Mouse (Mus musculus): ENCODE data around the gene Myo16. TPM values are rescaled to one million over a fixed set of nuclear protein-coding genes. Genes with fewer than 3 reads are reported as not detected.

Myo16 gene
- polyA plus RNA-seq, 1 experiment from 2014 or later, result 0.01 TPM

DNA sequence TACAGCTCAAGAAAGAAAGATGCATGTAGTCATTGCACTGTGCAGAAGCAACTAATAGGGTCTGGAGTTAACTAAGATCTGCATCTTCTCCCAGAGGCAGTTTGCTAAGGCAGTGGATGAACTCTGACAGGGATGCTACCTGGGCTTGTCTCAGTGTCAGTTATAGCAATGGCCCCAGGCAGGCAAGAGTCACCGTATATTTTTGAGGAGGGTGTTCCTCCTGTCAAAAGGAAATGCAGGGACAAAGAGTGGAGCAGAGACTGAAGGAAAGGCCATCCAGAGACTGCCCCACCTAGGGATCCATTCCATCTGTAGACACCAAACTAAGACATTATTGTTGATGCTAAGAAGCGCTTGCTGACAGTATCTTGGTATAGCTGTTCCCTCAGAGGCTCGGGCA lies 7.4 kb downstream of the Myo16 start:
- 77% methylated on average over 3 of the region's 3 CpGs for WGBS (ENCODE audit: insufficient replicate concordance)
- ATAC-seq, result no peak
- no peaks in the 10 kb centered on the region for H3K36me3 ChIP-seq (replicated peaks; ENCODE audit: insufficient read depth, low read length)

GRCm38 (mm10) chr8:10164959-10165358 lies 11.2 kb downstream of the Myo16 start:
- DNase-seq, result no peak

More for the DNA sequence above, 7.4 kb downstream of the Myo16 start:
- H3K27ac ChIP-seq (ENCODE audit: low read depth), result no peak overlapping the region
- H3K27me3 ChIP-seq (ENCODE audit: insufficient read depth, low read length), result no peaks in the 10 kb centered on the region
- H3K4me3 ChIP-seq (ENCODE audit: low read depth, low read length), result no peak overlapping the region
- DNase-seq, result no peak
- H3K9ac ChIP-seq (replicated peaks), result no peak overlapping the region
- H3K4me2 ChIP-seq (ENCODE audit: low read depth, low read length), result no peak overlapping the region
- H3K9me3 ChIP-seq (ENCODE audit: low read length), result no peaks in the 10 kb centered on the region
- TF ChIP-seq CTCF (IDR thresholded peaks at IDR 0.05; ENCODE audit: low read depth) (no peak), EP300 (IDR thresholded peaks at IDR 0.05; ENCODE audit: low read depth) (no peak)
- H3K4me1 ChIP-seq (ENCODE audit: insufficient read depth), result no peaks in the 10 kb centered on the region

GRCm38 (mm10) chr8:10168326-10168725 lies 14.6 kb downstream of the Myo16 start:
- Histone ChIP-seq H3K4me1 (ENCODE audit: insufficient read depth) (no peaks in the 10 kb centered on the region), H3K4me3 (ENCODE audit: low read depth, low read length) (no peak overlapping the region), H3K36me3 (replicated peaks; ENCODE audit: insufficient read depth, low read length) (no peaks in the 10 kb centered on the region), H3K9me3 (ENCODE audit: low read length) (no peaks in the 10 kb centered on the region), H3K4me2 (ENCODE audit: low read depth, low read length) (no peak overlapping the region), H3K9ac (replicated peaks) (no peak overlapping the region), H3K27ac (ENCODE audit: low read depth) (no peak overlapping the region), H3K27me3 (ENCODE audit: insufficient read depth, low read length) (no peaks in the 10 kb centered on the region)
- DNase-seq (no peak), ATAC-seq (no peak)
- TF ChIP-seq EP300 (IDR thresholded peaks at IDR 0.05; ENCODE audit: low read depth) (no peak), CTCF (IDR thresholded peaks at IDR 0.05; ENCODE audit: low read depth) (no peak)
- WGBS (ENCODE audit: insufficient replicate concordance), result 66% methylated on average over 4 of the region's 4 CpGs

More at GRCm38 (mm10) chr8:10164959-10165358, 11.2 kb downstream of the Myo16 start:
- H3K4me1 ChIP-seq (ENCODE audit: insufficient read depth), result no peaks in the 10 kb centered on the region
- H3K27me3 ChIP-seq (ENCODE audit: insufficient read depth, low read length), result no peaks in the 10 kb centered on the region
- H3K36me3 ChIP-seq (replicated peaks; ENCODE audit: insufficient read depth, low read length), result no peaks in the 10 kb centered on the region
- H3K4me3 ChIP-seq (ENCODE audit: low read depth, low read length), result no peak overlapping the region
- no peak overlapping the region for H3K27ac ChIP-seq (ENCODE audit: low read depth)
- no peak overlapping the region for H3K4me2 ChIP-seq (ENCODE audit: low read depth, low read length)
- no peaks in the 10 kb centered on the region for H3K9me3 ChIP-seq (ENCODE audit: low read length)
- H3K9ac ChIP-seq (replicated peaks), result no peak overlapping the region
- TF ChIP-seq EP300 (IDR thresholded peaks at IDR 0.05; ENCODE audit: low read depth) (no peak), CTCF (IDR thresholded peaks at IDR 0.05; ENCODE audit: low read depth) (no peak)
- 53% methylated on average over 2 of the region's 2 CpGs for WGBS (ENCODE audit: insufficient replicate concordance)
- ATAC-seq, result no peak

DNA sequence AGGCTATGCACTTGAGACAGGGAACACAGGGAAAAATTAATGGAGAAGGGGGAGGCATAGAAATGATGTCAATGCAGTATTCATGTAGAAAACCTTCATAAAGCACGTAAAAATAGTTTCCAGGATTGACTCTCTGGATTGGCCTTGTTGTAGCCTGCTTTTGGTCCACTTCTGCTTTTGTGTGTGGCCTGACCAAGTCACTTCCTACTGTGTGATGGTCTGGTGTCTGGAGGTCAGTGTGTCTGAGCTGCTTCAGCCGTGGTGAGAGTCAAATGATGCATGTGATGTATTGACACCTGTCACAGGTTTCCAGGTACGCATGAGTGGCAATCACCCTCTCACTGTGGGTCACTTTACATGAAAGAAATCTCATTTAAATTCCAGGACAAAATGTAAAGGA lies 16.2 kb downstream of the Myo16 start:
- Histone ChIP-seq H3K4me2 (ENCODE audit: low read depth, low read length) (no peak overlapping the region), H3K27me3 (ENCODE audit: insufficient read depth, low read length) (no peaks in the 10 kb centered on the region), H3K9ac (replicated peaks) (no peak overlapping the region), H3K4me3 (ENCODE audit: low read depth, low read length) (no peak overlapping the region), H3K36me3 (replicated peaks; ENCODE audit: insufficient read depth, low read length) (no peaks in the 10 kb centered on the region), H3K4me1 (ENCODE audit: insufficient read depth) (no peaks in the 10 kb centered on the region), H3K9me3 (ENCODE audit: low read length) (no peaks in the 10 kb centered on the region), H3K27ac (ENCODE audit: low read depth) (no peak overlapping the region)
- no peak for TF ChIP-seq CTCF (IDR thresholded peaks at IDR 0.05; ENCODE audit: low read depth)
- 40% methylated on average over 3 of the region's 3 CpGs for WGBS (ENCODE audit: insufficient replicate concordance)
- ATAC-seq (no peak), DNase-seq (no peak)

DNA sequence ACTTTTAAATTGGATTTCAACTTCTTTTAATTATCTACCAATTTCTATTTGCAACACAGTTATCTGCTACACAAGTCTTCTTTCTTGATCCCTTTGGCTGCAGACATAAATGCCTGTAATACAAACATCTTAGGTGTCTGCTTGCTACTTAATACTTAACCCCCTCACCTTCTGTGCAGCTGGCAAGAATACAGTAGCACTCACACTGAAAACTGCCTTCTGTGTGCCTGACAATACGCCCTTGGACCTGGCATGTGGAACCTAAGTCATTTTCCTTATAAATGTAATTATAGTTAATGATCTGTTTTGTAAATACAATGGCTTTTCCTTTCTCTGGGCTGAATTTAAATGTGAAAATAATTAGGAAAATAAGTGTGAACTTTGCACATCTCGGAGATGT lies 17.6 kb downstream of the Myo16 start:
- no peak for TF ChIP-seq CTCF (IDR thresholded peaks at IDR 0.05; ENCODE audit: low read depth)
- no peak for TF ChIP-seq EP300 (IDR thresholded peaks at IDR 0.05; ENCODE audit: low read depth)
- WGBS (ENCODE audit: insufficient replicate concordance), result 57% methylated on average over 2 of the region's 2 CpGs
- no peak overlapping the region for H3K27ac ChIP-seq (ENCODE audit: low read depth)
- no peaks in the 10 kb centered on the region for H3K4me1 ChIP-seq (ENCODE audit: insufficient read depth)
- no peaks in the 10 kb centered on the region for H3K27me3 ChIP-seq (ENCODE audit: insufficient read depth, low read length)
- no peak overlapping the region for H3K4me3 ChIP-seq (ENCODE audit: low read depth, low read length)
- H3K4me2 ChIP-seq (ENCODE audit: low read depth, low read length), result no peak overlapping the region
- ATAC-seq (no peak), DNase-seq (no peak)
- H3K36me3 ChIP-seq (replicated peaks; ENCODE audit: insufficient read depth, low read length), result no peaks in the 10 kb centered on the region
- no peak overlapping the region for H3K9ac ChIP-seq (replicated peaks)
- H3K9me3 ChIP-seq (ENCODE audit: low read length), result no peaks in the 10 kb centered on the region

- DNase-seq (no peak), ATAC-seq (no peak)
- H3K27ac ChIP-seq (ENCODE audit: low read depth), result no peak overlapping the region
- H3K9ac ChIP-seq (replicated peaks), result no peak overlapping the region
- H3K4me1 ChIP-seq (ENCODE audit: insufficient read depth), result no peaks in the 10 kb centered on the region
- TF ChIP-seq CTCF (IDR thresholded peaks at IDR 0.05; ENCODE audit: low read depth) (no peak), EP300 (IDR thresholded peaks at IDR 0.05; ENCODE audit: low read depth) (no peak)
- no peak overlapping the region for H3K4me3 ChIP-seq (ENCODE audit: low read depth, low read length)
- 71% methylated on average over 3 of the region's 3 CpGs for WGBS (ENCODE audit: insufficient replicate concordance)
- no peaks in the 10 kb centered on the region for H3K9me3 ChIP-seq (ENCODE audit: low read length)
- no peaks in the 10 kb centered on the region for H3K27me3 ChIP-seq (ENCODE audit: insufficient read depth, low read length)
- no peak overlapping the region for H3K4me2 ChIP-seq (ENCODE audit: low read depth, low read length)
- H3K36me3 ChIP-seq (replicated peaks; ENCODE audit: insufficient read depth, low read length), result no peaks in the 10 kb centered on the region
Measured at GRCm38 (mm10) chr8:10172278-10172677, 18.6 kb downstream of the Myo16 start.
